Mouse (Mus musculus) kidney, adult 2 months (tissue): ENCODE results near the gene Krt1.

Source experiments
- CTCF ChIP-seq: fragments of 200-500 bp; conservative IDR thresholded peaks from 2 replicates; pipeline ENCODE4 v1.5.1; 2011; ENCODE audit warnings: low read depth, mild to moderate bottlenecking, control low read depth, low read length, moderate library complexity, mixed read lengths; ENCODE audit not compliant: insufficient read depth, insufficient read length
- POLR2A ChIP-seq: fragments of 200-500 bp; IDR thresholded peaks from one replicate; pipeline ENCODE4 v1.6.1; 2011; ENCODE audit warnings: low read depth, low read length, control low read depth

- TF ChIP-seq CTCF (0 out of 2 replicates have a peak, but pooled peaks have one; percentile 2), POLR2A (no peak)
Observed at GRCm38 (mm10) chr15:101834784-101835328, 15.7 kb downstream of the Krt1 start.
